Mouse (Mus musculus): Measurements from ENCODE around the gene Stat5b.

The Stat5b gene

GRCm38 (mm10) chr11:100738066-100738604 lies 112.4 kb downstream of the Stat5b start, which contains the start of gene Rab5c:
Gene Rab5c (minus strand): TSS chr11:100738215.
- DNase-seq (ENCODE audit: extremely low read depth, low read depth, low spot score): peak; percentile 82

GRCm38 (mm10) chr11:100737105-100737733 lies 113.3 kb downstream of the Stat5b start:
- DNase-seq (ENCODE audit: extremely low read depth, low read depth, low spot score): no peak

GRCm38 (mm10) chr11:100736746-100737080 lies 113.8 kb downstream of the Stat5b start:
- DNase-seq (ENCODE audit: extremely low read depth, low read depth, low spot score): no peak

- DNase-seq (ENCODE audit: extremely low read depth, low read depth, low spot score): no peak
Measured at GRCm38 (mm10) chr11:100735954-100736745, 114.4 kb downstream of the Stat5b start.

- no peak for DNase-seq (ENCODE audit: extremely low read depth, low read depth, low spot score)
Measured at GRCm38 (mm10) chr11:100735134-100735865, 115.2 kb downstream of the Stat5b start.

Data from fat pad, adult 2 months (tissue).